Mouse (Mus musculus) forebrain, embryonic 15.5 days (tissue): ENCODE results near the gene Ugt1a10. TPM values are rescaled to one million over a fixed set of nuclear protein-coding genes. Genes with fewer than 3 reads are reported as not detected.

Experiments used
- ATAC-seq: fragments of 200-750 bp; cut with Nextera tagmentation; replicated peaks from 2 replicates; pipeline ENCODE4 v1.8.0; 2017; ENCODE audit warnings: mild to moderate bottlenecking, moderate TSS enrichment, moderate library complexity
- H3K27ac ChIP-seq: fragments of 300-500 bp; sonication (generic); replicated peaks from 2 replicates; pipeline ENCODE4 v1.5.1; 2015; ENCODE audit warnings: mild to moderate bottlenecking, inconsistent platforms
- H3K27me3 ChIP-seq: fragments of 300-500 bp; sonication (generic); 2 replicates; pipeline ENCODE4 v1.6.1; 2015; ENCODE audit warnings: inconsistent platforms
- H3K36me3 ChIP-seq: fragments of 300-500 bp; sonication (generic); 2 replicates; pipeline ENCODE4 v1.6.1; 2015; ENCODE audit warnings: mild to moderate bottlenecking, inconsistent platforms
- H3K4me1 ChIP-seq: fragments of 300-500 bp; sonication (generic); 2 replicates; pipeline ENCODE4 v1.6.1; 2015; ENCODE audit warnings: inconsistent platforms
- H3K4me2 ChIP-seq: fragments of 300-500 bp; sonication (generic); replicated peaks from 2 replicates; pipeline ENCODE4 v1.6.1; 2015; ENCODE audit warnings: mild to moderate bottlenecking, inconsistent platforms
- H3K4me3 ChIP-seq: fragments of 300-500 bp; sonication (generic); 2 replicates; pipeline ENCODE4 v1.5.1; 2015; ENCODE audit warnings: mild to moderate bottlenecking, inconsistent platforms
- H3K9ac ChIP-seq: fragments of 300-500 bp; sonication (generic); replicated peaks from 2 replicates; pipeline ENCODE4 v1.6.1; 2015; ENCODE audit warnings: mild to moderate bottlenecking, inconsistent platforms
- H3K9me3 ChIP-seq: fragments of 300-500 bp; sonication (generic); 2 replicates; pipeline ENCODE4 v1.6.1; 2016; ENCODE audit warnings: inconsistent platforms
- WGBS: fragments of 180-500 bp; shearing (Covaris S2); methylation state at CpG from one replicate; pipeline ENCODE4 v1.1.7; 2015; ENCODE audit warnings: mixed read lengths; 5-methylcytosine and 5-hydroxymethylcytosine counted together
- polyA plus RNA-seq: library from polyadenylated mRNA; unstranded; fragments of >200 nt; fragmentation: Nextera tagmentation; extraction: Ambion mirVana; gene quantifications from 2 replicates; pipeline ENCODE4 v1.2.1, GENCODE M21; 2015

Ugt1a10 gene
- polyA plus RNA-seq, 1 experiment from 2014 or later: not detected

GRCm38 (mm10) chr1:88240579-88240978 is 185.4 kb downstream of the Ugt1a10 start:
- H3K4me1 ChIP-seq: no peaks in the 10 kb centered on the region
- no peaks in the 10 kb centered on the region for H3K27me3 ChIP-seq
- H3K4me3 ChIP-seq: no peak overlapping the region
- H3K9ac ChIP-seq: no peak overlapping the region
- H3K9me3 ChIP-seq: peaks cover 89% of the 10 kb centered on the region
- H3K4me2 ChIP-seq: no peak overlapping the region
- no peaks in the 10 kb centered on the region for H3K36me3 ChIP-seq
- WGBS: 72% methylated on average over 4 of the region's 4 CpGs
- 0 out of 2 replicates have a peak, but pooled peaks have one; percentile 3 for ATAC-seq
- no peak overlapping the region for H3K27ac ChIP-seq

DNA sequence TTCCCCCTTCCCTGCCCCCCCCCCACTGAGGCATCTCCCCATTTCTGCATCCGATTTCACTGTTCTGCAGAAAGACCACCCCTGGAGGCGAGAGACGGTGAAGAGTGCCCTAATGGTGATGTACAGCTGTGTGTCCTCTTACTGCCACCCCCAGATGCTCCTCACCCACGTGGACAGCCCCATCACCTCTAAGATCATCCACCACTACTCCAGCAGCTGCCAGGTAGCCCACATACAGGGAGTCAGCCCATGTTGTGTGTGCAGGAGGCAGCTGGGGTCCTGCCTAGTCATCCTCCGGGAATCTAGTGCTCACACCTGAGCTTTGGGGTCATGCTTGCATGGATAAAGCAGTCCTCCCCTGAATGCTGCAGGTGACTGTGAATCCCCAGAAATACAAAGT is 188.7 kb downstream of the Ugt1a10 start:
- Histone ChIP-seq H3K4me1 (no peaks in the 10 kb centered on the region), H3K27ac (no peak overlapping the region), H3K27me3 (no peaks in the 10 kb centered on the region), H3K36me3 (no peaks in the 10 kb centered on the region), H3K4me2 (no peak overlapping the region), H3K9me3 (peaks cover 85% of the 10 kb centered on the region), H3K9ac (no peak overlapping the region), H3K4me3 (no peak overlapping the region)
- WGBS: 64% methylated on average over 5 of the region's 5 CpGs
- ATAC-seq: no peak

GRCm38 (mm10) chr1:88245881-88246280 is 190.7 kb downstream of the Ugt1a10 start:
- no peak for ATAC-seq
- Histone ChIP-seq H3K4me3 (no peak overlapping the region), H3K9me3 (peaks cover 85% of the 10 kb centered on the region), H3K4me1 (no peaks in the 10 kb centered on the region), H3K4me2 (no peak overlapping the region), H3K9ac (no peak overlapping the region), H3K36me3 (no peaks in the 10 kb centered on the region), H3K27ac (no peak overlapping the region), H3K27me3 (no peaks in the 10 kb centered on the region)
- WGBS: 82% methylated on average over 6 of the region's 6 CpGs

- H3K4me2 ChIP-seq: no peak overlapping the region
- H3K4me1 ChIP-seq: no peaks in the 10 kb centered on the region
- peaks cover 82% of the 10 kb centered on the region for H3K9me3 ChIP-seq
- ATAC-seq: no peak
- H3K36me3 ChIP-seq: no peaks in the 10 kb centered on the region
- no peak overlapping the region for H3K9ac ChIP-seq
- no peak overlapping the region for H3K4me3 ChIP-seq
- H3K27me3 ChIP-seq: no peaks in the 10 kb centered on the region
- no peak overlapping the region for H3K27ac ChIP-seq
- WGBS: 42% methylated on average over 6 of the region's 6 CpGs
Observed at GRCm38 (mm10) chr1:88246386-88246785, 191.2 kb downstream of the Ugt1a10 start.

- no peak for ATAC-seq
- Histone ChIP-seq H3K4me1 (no peaks in the 10 kb centered on the region), H3K4me3 (no peak overlapping the region), H3K27ac (no peak overlapping the region), H3K27me3 (no peaks in the 10 kb centered on the region), H3K9ac (no peak overlapping the region), H3K9me3 (peaks cover 78% of the 10 kb centered on the region), H3K36me3 (no peaks in the 10 kb centered on the region), H3K4me2 (no peak overlapping the region)
- 58% methylated on average over 2 of the region's 2 CpGs for WGBS
Observed at GRCm38 (mm10) chr1:88247660-88248059, 192.5 kb downstream of the Ugt1a10 start.

DNA sequence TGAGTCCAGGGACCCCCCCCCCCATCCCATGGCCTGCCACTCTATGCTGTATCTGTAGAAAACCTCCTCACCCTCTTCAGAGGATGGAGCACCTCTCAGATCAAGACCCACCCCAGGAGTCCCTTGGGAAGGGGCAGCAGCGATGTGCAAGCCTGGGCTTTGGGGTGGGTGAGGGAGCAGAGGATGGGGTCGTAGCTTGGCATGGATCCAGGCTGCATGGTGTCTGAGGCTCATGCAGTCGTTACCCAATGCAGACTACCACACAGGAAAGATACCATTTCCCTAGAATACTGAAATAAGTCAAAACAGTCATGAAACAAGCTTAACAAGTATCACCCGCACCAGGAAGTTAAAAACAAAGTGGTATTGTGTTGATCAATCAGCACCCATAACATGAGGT is 193.5 kb downstream of the Ugt1a10 start:
- ATAC-seq: no peak
- Histone ChIP-seq H3K4me1 (no peaks in the 10 kb centered on the region), H3K27me3 (no peaks in the 10 kb centered on the region), H3K9ac (no peak overlapping the region), H3K4me3 (no peak overlapping the region), H3K27ac (no peak overlapping the region), H3K9me3 (peaks cover 74% of the 10 kb centered on the region), H3K36me3 (no peaks in the 10 kb centered on the region), H3K4me2 (no peak overlapping the region)
- WGBS: 71% methylated on average over 4 of the region's 4 CpGs

DNA sequence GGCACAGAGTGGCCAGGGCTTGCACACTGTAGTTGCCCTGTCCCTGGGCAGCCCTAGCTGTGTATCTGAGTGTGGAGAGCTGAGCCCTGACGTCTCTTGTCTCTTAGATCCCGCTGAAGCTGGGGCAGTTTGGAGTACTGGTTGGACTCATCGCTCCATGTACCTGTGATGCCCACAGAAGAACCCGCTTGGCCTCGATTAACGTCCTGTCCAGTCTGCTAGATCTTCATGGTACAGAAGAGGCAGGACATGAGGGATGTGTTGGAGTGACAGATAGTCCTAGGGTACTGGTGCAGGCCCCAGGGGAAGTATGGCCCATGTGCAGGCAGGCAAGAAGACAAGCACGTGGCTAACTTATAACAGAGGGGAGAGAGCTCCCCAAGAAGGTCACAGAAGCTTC is 194.4 kb downstream of the Ugt1a10 start:
- H3K36me3 ChIP-seq: no peaks in the 10 kb centered on the region
- WGBS: 78% methylated on average over 7 of the region's 7 CpGs
- H3K9me3 ChIP-seq: peaks cover 73% of the 10 kb centered on the region
- H3K9ac ChIP-seq: no peak overlapping the region
- H3K4me2 ChIP-seq: no peak overlapping the region
- no peaks in the 10 kb centered on the region for H3K4me1 ChIP-seq
- H3K27ac ChIP-seq: no peak overlapping the region
- H3K27me3 ChIP-seq: no peaks in the 10 kb centered on the region
- H3K4me3 ChIP-seq: no peak overlapping the region
- no peak for ATAC-seq

DNA sequence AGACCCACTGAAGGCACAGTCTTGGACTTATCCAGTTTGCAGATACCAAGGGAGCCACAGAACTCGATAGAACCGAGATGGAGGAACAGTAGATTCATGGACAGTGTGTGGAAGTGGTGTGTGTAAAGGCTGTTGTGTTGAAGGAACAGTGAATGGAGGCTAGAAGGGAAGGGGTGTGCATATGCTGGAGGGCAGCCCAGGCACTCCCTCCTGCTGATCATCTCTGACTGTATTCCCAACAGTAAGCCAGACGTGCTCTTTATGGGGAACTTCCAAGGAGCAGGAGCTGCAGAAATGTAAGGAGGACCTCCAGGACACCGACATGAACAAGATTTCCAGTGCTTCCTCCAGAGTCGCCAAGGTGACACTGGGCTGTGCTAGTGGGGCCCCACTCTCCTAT is 194.8 kb downstream of the Ugt1a10 start:
- Histone ChIP-seq H3K9ac (no peak overlapping the region), H3K9me3 (peaks cover 73% of the 10 kb centered on the region), H3K4me3 (no peak overlapping the region), H3K4me1 (no peaks in the 10 kb centered on the region), H3K4me2 (no peak overlapping the region), H3K36me3 (no peaks in the 10 kb centered on the region), H3K27ac (no peak overlapping the region), H3K27me3 (no peaks in the 10 kb centered on the region)
- WGBS: 83% methylated on average over 5 of the region's 5 CpGs
- no peak for ATAC-seq

GRCm38 (mm10) chr1:88253106-88253505 is 197.9 kb downstream of the Ugt1a10 start:
- H3K9me3 ChIP-seq: peaks cover 67% of the 10 kb centered on the region
- WGBS: 78% methylated on average over 8 of the region's 8 CpGs
- no peak for ATAC-seq

GRCm38 (mm10) chr1:88253540-88253939 is 198.4 kb downstream of the Ugt1a10 start:
- Histone ChIP-seq H3K36me3 (no peaks in the 10 kb centered on the region), H3K4me1 (no peaks in the 10 kb centered on the region), H3K9me3 (peaks cover 65% of the 10 kb centered on the region), H3K27ac (no peak overlapping the region), H3K9ac (no peak overlapping the region), H3K27me3 (no peaks in the 10 kb centered on the region), H3K4me3 (no peak overlapping the region), H3K4me2 (no peak overlapping the region)
- no peak for ATAC-seq
- 71% methylated on average over 6 of the region's 6 CpGs for WGBS

More at GRCm38 (mm10) chr1:88253106-88253505, 197.9 kb downstream of the Ugt1a10 start:
- Histone ChIP-seq H3K4me3 (no peak overlapping the region), H3K27me3 (no peaks in the 10 kb centered on the region), H3K4me2 (no peak overlapping the region), H3K4me1 (no peaks in the 10 kb centered on the region), H3K27ac (no peak overlapping the region), H3K36me3 (no peaks in the 10 kb centered on the region), H3K9ac (no peak overlapping the region)

GRCm38 (mm10) chr1:88254793-88255465 is 199.7 kb downstream of the Ugt1a10 start:
- Histone ChIP-seq H3K9ac (no peak overlapping the region), H3K9me3 (peaks cover 53% of the 10 kb centered on the region), H3K36me3 (0 out of 2 replicates have a peak, but pooled peaks cover 4% of the 10 kb centered on the region), H3K4me2 (no peak overlapping the region), H3K27me3 (no peaks in the 10 kb centered on the region), H3K4me3 (no peak overlapping the region), H3K27ac (no peak overlapping the region), H3K4me1 (no peaks in the 10 kb centered on the region)
- no peak for ATAC-seq
- 90% methylated on average over 12 of the region's 12 CpGs for WGBS

- Histone ChIP-seq H3K27ac (no peak overlapping the region), H3K27me3 (no peaks in the 10 kb centered on the region), H3K4me3 (no peak overlapping the region), H3K4me2 (no peak overlapping the region), H3K9me3 (peaks cover 48% of the 10 kb centered on the region), H3K4me1 (no peaks in the 10 kb centered on the region), H3K36me3 (peaks cover 8% of the 10 kb centered on the region; the same call in 1 of the 2 replicates), H3K9ac (no peak overlapping the region)
- no peak for ATAC-seq
- WGBS: 61% methylated on average over 2 of the region's 2 CpGs
Observed at GRCm38 (mm10) chr1:88255466-88255857, 200.3 kb downstream of the Ugt1a10 start.
